Mouse (Mus musculus) CH12.LX (cell line): ENCODE results near the gene Etl4. TPM values are rescaled to one million over a fixed set of nuclear protein-coding genes. Genes with fewer than 3 reads are reported as not detected.
A peak's percentile ranks its signal among the peaks of the same experiment; 100 is the strongest.

Source experiments
- DNase-seq: peaks from one replicate; pipeline ENCODE4 v3.0.0-alpha.2; 2013; ENCODE audit errors: extremely low read depth
- H3K27ac ChIP-seq: 2 replicates; pipeline ENCODE4 v1.5.1; 2012; ENCODE audit warnings: low read depth, mild to moderate bottlenecking, control low read depth, moderate library complexity; ENCODE audit not compliant: insufficient read depth
- H3K27me3 ChIP-seq: replicated peaks from 2 replicates; pipeline ENCODE3; 2012; ENCODE audit warnings: inconsistent platforms
- H3K36me3 ChIP-seq, 2 experiments: replicated peaks in 1 of 2; 2 replicates each; pipeline versions ENCODE3 to v1.6.1; 2012; ENCODE audit warnings: inconsistent platforms in 1 of 2, low read length in 1 of 2, mild to moderate bottlenecking in 1 of 2, mixed read lengths in 1 of 2, moderate library complexity in 1 of 2; ENCODE audit not compliant: control insufficient read depth in 1 of 2, insufficient read depth in 1 of 2
- H3K4me1 ChIP-seq, 2 experiments: 2 replicates each; pipeline ENCODE4 v1.6.1; 2012; ENCODE audit warnings: inconsistent platforms in 1 of 2, moderate library complexity in 1 of 2; ENCODE audit not compliant: insufficient read depth in 2 of 2, control insufficient read depth in 1 of 2
- H3K4me2 ChIP-seq: 2 replicates; pipeline ENCODE4 v1.6.1; 2012; ENCODE audit warnings: low read depth, mild to moderate bottlenecking, control low read depth; ENCODE audit not compliant: poor library complexity, insufficient read depth, severe bottlenecking
- H3K4me3 ChIP-seq, 3 experiments: fragments of 150-350 bp in 1 of 3; sonication (generic) in 1 of 3; replicated peaks in 1 of 3; 2 replicates each; pipeline versions ENCODE3 to v1.5.1; 2011 to 2012; ENCODE audit warnings: low read depth in 2 of 3, low read length in 2 of 3, mild to moderate bottlenecking in 2 of 3, moderate library complexity in 2 of 3, control low read depth in 1 of 3, improper control_type of control experiment in 1 of 3, inconsistent platforms in 1 of 3, mixed read lengths in 1 of 3; ENCODE audit not compliant: poor library complexity in 1 of 3
- H3K79me2 ChIP-seq: replicated peaks from 2 replicates; pipeline ENCODE4 v1.6.1; 2012; ENCODE audit warnings: mild to moderate bottlenecking, moderate library complexity; ENCODE audit not compliant: control insufficient read depth, poor library complexity, insufficient read depth, severe bottlenecking; ENCODE audit errors: extremely low read depth
- H3K9ac ChIP-seq: 2 replicates; pipeline ENCODE4 v1.6.1; 2012; ENCODE audit warnings: low read depth, mild to moderate bottlenecking, control low read depth, moderate library complexity; ENCODE audit not compliant: insufficient read depth
- H3K9me3 ChIP-seq: replicated peaks from 2 replicates; pipeline ENCODE3; 2012; ENCODE audit warnings: low read length, inconsistent platforms, mixed read lengths
- BHLHE40 ChIP-seq: IDR thresholded peaks from 2 replicates; pipeline ENCODE4 v1.6.1; 2011; ENCODE audit warnings: mild to moderate bottlenecking, low read depth, low read length, improper control_type of control experiment
- CHD1 ChIP-seq: IDR thresholded peaks from 2 replicates; pipeline ENCODE4 v1.6.1; 2012; ENCODE audit warnings: low read depth, low read length, improper control_type of control experiment, inconsistent platforms
- CHD2 ChIP-seq: IDR thresholded peaks from 2 replicates; pipeline ENCODE4 v1.6.1; 2011; ENCODE audit warnings: low read length, improper control_type of control experiment
- CTCF ChIP-seq, 2 experiments: IDR thresholded peaks in 1 of 2; conservative IDR thresholded peaks in 1 of 2; 2 replicates each; pipeline ENCODE4 v1.5.1; 2011 to 2012; ENCODE audit warnings: low read depth in 2 of 2, low read length in 2 of 2, improper control_type of control experiment in 1 of 2, inconsistent platforms in 1 of 2, mild to moderate bottlenecking in 1 of 2, moderate library complexity in 1 of 2
- E2F4 ChIP-seq: IDR thresholded peaks from 2 replicates; pipeline ENCODE4 v1.6.1; 2011; ENCODE audit warnings: low read depth, low read length, improper control_type of control experiment; ENCODE audit not compliant: insufficient replicate concordance
- ELF1 ChIP-seq: IDR thresholded peaks from 2 replicates; pipeline ENCODE4 v1.6.1; 2014; ENCODE audit warnings: low read depth, mild to moderate bottlenecking, inconsistent platforms, low read length, improper control_type of control experiment
- EP300 ChIP-seq: IDR thresholded peaks from 2 replicates; pipeline ENCODE4 v1.6.1; 2011; ENCODE audit warnings: low read length, improper control_type of control experiment
- ETS1 ChIP-seq: conservative IDR thresholded peaks from 2 replicates; pipeline ENCODE4 v1.6.1; 2012; ENCODE audit warnings: low read depth, mild to moderate bottlenecking, inconsistent platforms, low read length, improper control_type of control experiment, moderate library complexity
- HCFC1 ChIP-seq: IDR thresholded peaks from 2 replicates; pipeline ENCODE4 v1.6.1; 2012; ENCODE audit warnings: low read depth, mild to moderate bottlenecking, inconsistent platforms, low read length, improper control_type of control experiment
- IRF4 ChIP-seq: IDR thresholded peaks from 2 replicates; pipeline ENCODE4 v1.6.1; 2014; ENCODE audit warnings: low read depth, mild to moderate bottlenecking, inconsistent platforms, low read length, improper control_type of control experiment
- JUN ChIP-seq: IDR thresholded peaks from 2 replicates; pipeline ENCODE4 v1.6.1; 2011; ENCODE audit warnings: low read depth, mild to moderate bottlenecking, low read length, improper control_type of control experiment, moderate library complexity; ENCODE audit not compliant: insufficient read depth
- JUND ChIP-seq: conservative IDR thresholded peaks from 2 replicates; pipeline ENCODE4 v1.6.1; 2011; ENCODE audit warnings: low read depth, low read length, improper control_type of control experiment
- KAT2A ChIP-seq: IDR thresholded peaks from 2 replicates; pipeline ENCODE4 v1.6.1; 2012; ENCODE audit warnings: low read length, improper control_type of control experiment, inconsistent platforms; ENCODE audit not compliant: insufficient replicate concordance
- MAFK ChIP-seq: IDR thresholded peaks from 2 replicates; pipeline ENCODE4 v1.6.1; 2011; ENCODE audit warnings: low read length, improper control_type of control experiment; ENCODE audit not compliant: insufficient replicate concordance
- MAX ChIP-seq: IDR thresholded peaks from 2 replicates; pipeline ENCODE4 v1.6.1; 2011; ENCODE audit warnings: low read length, improper control_type of control experiment
- MEF2A ChIP-seq: IDR thresholded peaks from 2 replicates; pipeline ENCODE4 v1.6.1; 2014; ENCODE audit warnings: low read depth, mild to moderate bottlenecking, inconsistent platforms, low read length, improper control_type of control experiment, borderline replicate concordance
- MXI1 ChIP-seq: IDR thresholded peaks from 2 replicates; pipeline ENCODE4 v1.6.1; 2011; ENCODE audit warnings: mild to moderate bottlenecking, low read depth, low read length, improper control_type of control experiment
- MYC ChIP-seq: IDR thresholded peaks from 2 replicates; pipeline ENCODE4 v1.6.1; 2011; ENCODE audit warnings: low read depth, mild to moderate bottlenecking, improper control_type of control experiment, low read length
- NELFE ChIP-seq: IDR thresholded peaks from 2 replicates; pipeline ENCODE4 v1.6.1; 2011; ENCODE audit warnings: low read depth, low read length, improper control_type of control experiment
- NRF1 ChIP-seq: IDR thresholded peaks from 2 replicates; pipeline ENCODE4 v1.6.1; 2014; ENCODE audit warnings: low read depth, mild to moderate bottlenecking, inconsistent platforms, low read length, improper control_type of control experiment, moderate library complexity
- PAX5 ChIP-seq: IDR thresholded peaks from 2 replicates; pipeline ENCODE4 v1.6.1; 2012; ENCODE audit warnings: low read length, inconsistent platforms, mixed read lengths
- POLR2A ChIP-seq: IDR thresholded peaks from 2 replicates; pipeline ENCODE4 v1.6.1; 2011; ENCODE audit warnings: low read depth, mild to moderate bottlenecking, improper control_type of control experiment, low read length
- POLR2AphosphoS2 ChIP-seq: IDR thresholded peaks from 2 replicates; pipeline ENCODE4 v1.6.1; 2011; ENCODE audit warnings: low read depth, low read length, improper control_type of control experiment
- RAD21 ChIP-seq: IDR thresholded peaks from 2 replicates; pipeline ENCODE4 v1.6.1; 2011; ENCODE audit warnings: low read depth, mild to moderate bottlenecking, low read length, improper control_type of control experiment, moderate library complexity
- RCOR1 ChIP-seq: conservative IDR thresholded peaks from 2 replicates; pipeline ENCODE4 v1.6.1; 2012; ENCODE audit warnings: low read depth, mild to moderate bottlenecking, inconsistent platforms, low read length, improper control_type of control experiment
- SIN3A ChIP-seq: IDR thresholded peaks from 2 replicates; pipeline ENCODE4 v1.6.1; 2012; ENCODE audit warnings: low read length, improper control_type of control experiment, inconsistent platforms
- SMC3 ChIP-seq: IDR thresholded peaks from 2 replicates; pipeline ENCODE4 v1.6.1; 2011; ENCODE audit warnings: low read depth, low read length, improper control_type of control experiment
- TBP ChIP-seq: conservative IDR thresholded peaks from 2 replicates; pipeline ENCODE4 v1.6.1; 2011; ENCODE audit warnings: low read depth, low read length, improper control_type of control experiment
- TCF12 ChIP-seq: IDR thresholded peaks from 2 replicates; pipeline ENCODE4 v1.6.1; 2014; ENCODE audit warnings: low read depth, mild to moderate bottlenecking, inconsistent platforms, low read length, improper control_type of control experiment
- UBTF ChIP-seq: IDR thresholded peaks from 2 replicates; pipeline ENCODE4 v1.6.1; 2012; ENCODE audit warnings: low read depth, mild to moderate bottlenecking, inconsistent platforms, low read length, improper control_type of control experiment, moderate library complexity
- USF1 ChIP-seq: IDR thresholded peaks from 2 replicates; pipeline ENCODE4 v1.6.1; 2014; ENCODE audit warnings: low read depth, mild to moderate bottlenecking, inconsistent platforms, low read length, improper control_type of control experiment
- USF2 ChIP-seq: conservative IDR thresholded peaks from 2 replicates; pipeline ENCODE4 v1.6.1; 2011; ENCODE audit warnings: low read depth, low read length, improper control_type of control experiment
- ZC3H11A ChIP-seq: IDR thresholded peaks from 2 replicates; pipeline ENCODE4 v1.6.1; 2012; ENCODE audit warnings: low read depth, mild to moderate bottlenecking, inconsistent platforms, low read length, improper control_type of control experiment
- ZKSCAN1 ChIP-seq: IDR thresholded peaks from 2 replicates; pipeline ENCODE4 v1.6.1; 2012; ENCODE audit warnings: low read depth, inconsistent platforms, low read length, improper control_type of control experiment, borderline replicate concordance
- ZNF384 ChIP-seq: IDR thresholded peaks from 2 replicates; pipeline ENCODE4 v1.6.1; 2012; ENCODE audit warnings: low read depth, low read length, improper control_type of control experiment, inconsistent platforms
- dilution Hi-C: fragments of 300-500 bp; cut with MboI; formaldehyde crosslinking; loops from 2 replicates; pipeline ENCODE4 v1.14.3; 2020; ENCODE audit warnings: low sequenced_read_pairs; ENCODE audit not compliant: extremely low pct_unique_long_range_greater_than_20kb, extremely low pct_ligation_motif_present
- in situ Hi-C: fragments of 300-500 bp; cut with MboI; formaldehyde crosslinking; loops from 3 replicates; pipeline ENCODE4 v1.14.3; 2019; ENCODE audit warnings: low sequenced_read_pairs, low pct_ligation_motif_present, low pct_unique_long_range_greater_than_20kb, mixed read lengths
- polyA plus RNA-seq: library from polyadenylated mRNA; unstranded; fragments of >175 nt; gene quantifications from 2 replicates; pipeline ENCODE4 v1.2.1, GENCODE M21; 2012; ENCODE audit warnings: low read depth; ENCODE audit not compliant: insufficient read length
- total RNA-seq, 2 experiments: library from RNA; depleted of rRNA; stranded (reverse); fragments of 300-350 nt in 1 of 2; fragments of >200 nt in 1 of 2; gene quantifications; 2 replicates each; pipeline ENCODE4 v1.2.3; 2012 to 2014

The Etl4 gene
- total and polyA plus RNA-seq, 3 experiments: 7.2 to 18.6 (median 11.7) TPM

DNA sequence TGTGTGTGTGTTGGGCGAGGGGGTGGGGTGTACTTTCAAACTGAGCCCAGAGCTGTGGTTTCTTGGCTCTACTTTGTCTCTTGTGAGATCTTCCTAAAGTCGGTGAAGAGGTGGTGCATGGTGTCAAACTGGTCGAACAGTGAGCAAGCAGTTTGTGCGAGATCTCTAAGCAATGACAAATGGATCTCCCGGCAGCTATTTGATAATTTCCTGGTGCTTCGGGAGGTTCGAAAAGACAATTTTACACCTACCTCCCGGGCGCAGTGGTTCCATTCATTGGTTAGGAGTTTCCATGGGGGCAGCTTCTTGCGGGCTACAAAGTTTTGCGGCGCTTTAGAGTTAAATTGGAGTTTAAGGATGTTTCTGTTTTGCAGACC is 610.5 kb downstream of the Etl4 start (continued):
- no peak for TF ChIP-seq RCOR1
- no peak for TF ChIP-seq CHD1

DNA sequence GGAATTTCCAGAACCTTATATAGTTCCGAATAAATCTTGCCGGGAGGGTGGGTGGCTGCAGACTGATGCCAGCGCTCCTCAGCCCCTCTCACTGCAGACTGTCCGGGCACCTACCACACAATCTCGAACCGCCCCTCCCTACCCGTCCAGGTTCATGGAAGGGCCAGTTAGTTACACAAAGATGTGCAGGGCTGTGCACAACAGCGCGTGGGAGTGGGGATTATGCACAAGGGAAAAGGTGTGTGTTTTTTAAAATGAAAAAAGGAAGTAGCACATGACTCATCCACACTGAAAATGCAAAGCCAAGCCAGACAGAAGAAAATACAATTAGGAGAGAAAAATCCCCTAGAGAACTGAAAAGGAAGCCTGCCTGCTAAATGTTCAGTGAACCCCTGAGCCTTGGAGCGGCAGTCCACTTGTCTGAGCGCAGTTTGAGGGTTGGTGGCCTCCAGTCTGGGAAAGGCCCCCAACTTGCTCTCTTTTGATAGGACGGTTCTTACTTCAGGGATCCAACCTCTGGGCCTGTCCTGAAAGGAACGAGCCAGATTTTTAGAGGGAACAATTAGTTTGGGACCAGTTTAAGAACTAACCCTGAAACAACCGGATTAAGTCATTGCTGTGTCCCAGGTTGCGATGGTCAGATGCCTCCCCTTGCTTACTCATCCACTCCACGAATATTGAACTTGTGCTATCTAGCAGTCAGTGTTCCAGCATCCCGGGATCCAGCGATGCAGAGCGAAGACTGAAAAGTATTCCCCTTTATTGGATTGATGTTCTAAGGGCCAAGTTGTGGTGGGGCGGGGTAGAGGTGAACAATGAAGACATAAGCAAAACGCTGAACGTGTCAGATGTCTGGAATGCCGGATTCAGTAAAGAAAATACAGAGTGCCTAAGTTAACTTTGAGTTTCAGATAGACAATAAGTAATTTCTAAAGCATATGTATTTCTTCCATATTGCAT is 611.3 kb downstream of the Etl4 start:
- no peaks in the 10 kb centered on the region for H3K79me2 ChIP-seq
- H3K9me3 ChIP-seq: no peaks in the 10 kb centered on the region
- peaks cover 15 to 46% of the 10 kb centered on the region in 2 experiments for H3K4me1 ChIP-seq
- peak overlapping the region; percentile 82 for H3K4me2 ChIP-seq
- in situ Hi-C loops: loop anchor here (5.0 kb wide), 1 partner anchor 36 kb away; no protein-coding TSS in a partner anchor
- dilution Hi-C loops: no loop called here
- peak overlapping the region in 2 of 3 experiments; percentile 23 to 52 for H3K4me3 ChIP-seq
- H3K27me3 ChIP-seq: no peaks in the 10 kb centered on the region
- peak overlapping the region; percentile 39 for H3K9ac ChIP-seq
- H3K27ac ChIP-seq: peak overlapping the region; percentile 79
- H3K36me3 ChIP-seq: no peaks in the 10 kb centered on the region
- peak; percentile 81 for DNase-seq
- TF ChIP-seq KAT2A (no peak), MYC (peak; percentile 86), ETS1 (peak; percentile 88), IRF4 (peak; percentile 77), ZNF384 (peak; percentile 58), POLR2AphosphoS2 (no peak), USF1 (no peak), E2F4 (no peak), MXI1 (peak; percentile 56; the same call in 1 of the 2 replicates), USF2 (no peak), MEF2A (peak; percentile 63), JUN (peak; percentile 86), RAD21 (no peak; the same call in 1 of the 2 replicates), HCFC1 (no peak; the same call in 1 of the 2 replicates), NRF1 (no peak), UBTF (no peak), ZC3H11A (no peak), ZKSCAN1 (no peak), SMC3 (peak; percentile 13; the same call in 1 of the 2 replicates), BHLHE40 (peak; percentile 90), SIN3A (peak; percentile 69; the same call in 1 of the 2 replicates), NELFE (0 out of 2 replicates have a peak, but pooled peaks have one; percentile 12), CTCF (conservative IDR thresholded peaks at IDR 0.05 in 1 of 2, IDR thresholded peaks at IDR 0.05 in 1 of 2; ENCODE audit: low read depth in 2 of 2, low read length in 2 of 2) (no peak), TCF12 (0 out of 2 replicates have a peak, but pooled peaks have one; percentile 41), TBP (no peak), MAX (peak; percentile 28; the same call in 1 of the 2 replicates), POLR2A (peak; percentile 54; the same call in 1 of the 2 replicates), RCOR1 (no peak), PAX5 (no peak), EP300 (peak; percentile 92), JUND (peak; percentile 84), ELF1 (no peak), CHD2 (peak; percentile 22; the same call in 1 of the 2 replicates), MAFK (0 out of 2 replicates have a peak, but pooled peaks have one; percentile 15)
